Mouse (Mus musculus) myocyte (in vitro differentiated cells): ENCODE results near the gene Tlr5. TPM values are rescaled to one million over a fixed set of nuclear protein-coding genes. Genes with fewer than 3 reads are reported as not detected.

Experiments used
- H3K27me3 ChIP-seq: one replicate; pipeline ENCODE4 v1.6.1; 2011; ENCODE audit not compliant: control insufficient read depth, insufficient read depth, insufficient read length
- H3K36me3 ChIP-seq: one replicate; pipeline ENCODE4 v1.6.1; 2011; ENCODE audit not compliant: control insufficient read depth, insufficient read depth
- H3K4me2 ChIP-seq: one replicate; pipeline ENCODE4 v1.6.1; 2011; ENCODE audit warnings: low read depth, control low read depth
- H3K4me3 ChIP-seq: one replicate; pipeline ENCODE4 v1.5.1; 2011; ENCODE audit warnings: mild to moderate bottlenecking, control low read depth, moderate library complexity
- H3K79me2 ChIP-seq: one replicate; pipeline ENCODE4 v1.6.1; 2011; ENCODE audit not compliant: control insufficient read depth, insufficient read depth
- H3ac ChIP-seq: one replicate; pipeline ENCODE4 v1.6.1; 2011; ENCODE audit not compliant: control insufficient read depth, insufficient read length
- CEBPB ChIP-seq: IDR thresholded peaks from 2 replicates; pipeline ENCODE4 v1.6.1; 2011; ENCODE audit warnings: mild to moderate bottlenecking, moderate library complexity; ENCODE audit not compliant: poor library complexity, insufficient read depth, severe bottlenecking
- E2F4 ChIP-seq: IDR thresholded peaks from one replicate; pipeline ENCODE4 v1.6.1; 2011; ENCODE audit warnings: mild to moderate bottlenecking, control low read depth, moderate library complexity; ENCODE audit not compliant: insufficient read depth
- MAX ChIP-seq: IDR thresholded peaks from one replicate; pipeline ENCODE4 v1.6.1; 2011; ENCODE audit warnings: low read depth, mild to moderate bottlenecking, control low read depth
- MYOD1 ChIP-seq, 3 experiments: IDR thresholded peaks; one replicate each; pipeline ENCODE4 v1.6.1; 2011; ENCODE audit warnings: control low read depth in 2 of 3, low read depth in 2 of 3, mild to moderate bottlenecking in 2 of 3, moderate library complexity in 1 of 3; ENCODE audit not compliant: insufficient read length in 2 of 3, control insufficient read depth in 1 of 3
- MYOG ChIP-seq, 3 experiments: IDR thresholded peaks; one replicate each; pipeline ENCODE4 v1.6.1; 2011; ENCODE audit warnings: control low read depth in 2 of 3, low read depth in 2 of 3, mild to moderate bottlenecking in 2 of 3; ENCODE audit not compliant: insufficient read length in 2 of 3, control insufficient read depth in 1 of 3, insufficient read depth in 1 of 3
- POLR2A ChIP-seq: IDR thresholded peaks from one replicate; pipeline ENCODE4 v1.6.1; 2011; ENCODE audit warnings: low read depth, mild to moderate bottlenecking, control low read depth, moderate library complexity; ENCODE audit not compliant: insufficient read length
- POLR2AphosphoS2 ChIP-seq: IDR thresholded peaks from one replicate; pipeline ENCODE4 v1.6.1; 2011; ENCODE audit warnings: low read depth, control low read depth; ENCODE audit not compliant: insufficient read length
- REST ChIP-seq: IDR thresholded peaks from one replicate; pipeline ENCODE4 v1.6.1; 2011; ENCODE audit warnings: mild to moderate bottlenecking, control low read depth, moderate library complexity; ENCODE audit not compliant: insufficient read depth, insufficient read length
- SRF ChIP-seq: IDR thresholded peaks from one replicate; pipeline ENCODE4 v1.6.1; 2011; ENCODE audit warnings: low read depth; ENCODE audit not compliant: control insufficient read depth, insufficient read length
- TCF12 ChIP-seq: IDR thresholded peaks from one replicate; pipeline ENCODE4 v1.6.1; 2011; ENCODE audit warnings: mild to moderate bottlenecking, control low read depth; ENCODE audit not compliant: poor library complexity, insufficient read depth, severe bottlenecking
- TCF3 ChIP-seq: IDR thresholded peaks from one replicate; pipeline ENCODE4 v1.6.1; 2011; ENCODE audit warnings: low read depth, control low read depth; ENCODE audit not compliant: insufficient read length
- USF1 ChIP-seq: IDR thresholded peaks from one replicate; pipeline ENCODE4 v1.6.1; 2011; ENCODE audit warnings: low read depth, mild to moderate bottlenecking, control low read depth, moderate library complexity
- polyA plus RNA-seq: library from polyadenylated mRNA; unstranded; fragments of >200 nt; fragmentation: generic; extraction: Trizol; gene quantifications from one replicate; pipeline ENCODE4 v1.2.1, GENCODE M21; 2012; ENCODE audit warnings: missing spikeins

Gene Tlr5
- polyA plus RNA-seq, 1 experiment, result not detected

DNA sequence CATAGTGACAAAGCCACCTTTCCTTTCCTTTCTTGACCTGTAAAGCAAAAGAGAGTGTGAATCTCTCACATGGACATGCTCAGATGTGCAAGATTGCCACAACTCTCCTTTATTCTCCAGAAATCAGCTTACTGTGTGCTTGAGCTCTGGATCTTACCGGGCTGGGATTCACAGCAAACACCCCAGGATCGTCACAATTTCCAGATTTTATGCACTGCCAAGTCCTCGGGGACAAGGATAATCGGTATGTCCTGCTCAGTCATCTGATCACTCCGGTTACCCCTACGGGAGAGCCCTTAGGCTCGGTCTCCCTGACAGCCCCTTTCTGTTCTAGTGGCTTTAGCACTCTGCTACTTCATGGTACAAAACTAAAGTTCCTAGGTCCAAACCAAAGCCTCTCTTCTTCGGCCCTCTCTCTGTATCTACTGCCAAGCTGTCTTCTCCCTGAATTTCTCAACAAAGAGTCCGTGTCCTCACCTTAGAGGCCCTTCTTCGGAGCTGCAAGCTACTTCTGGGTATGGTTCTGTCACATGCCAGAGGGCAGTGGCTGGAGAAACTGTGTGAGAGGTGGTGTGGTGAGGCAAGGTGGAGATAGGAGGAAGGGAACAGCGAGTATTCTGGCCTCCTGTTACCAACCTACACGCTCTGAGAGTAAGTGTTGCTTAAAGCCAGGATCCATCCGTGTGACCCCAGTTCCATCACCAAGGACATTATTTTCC is 3.4 kb downstream of the Tlr5 start:
- Histone ChIP-seq H3K79me2 (no peaks in the 10 kb centered on the region), H3K36me3 (no peaks in the 10 kb centered on the region), H3K4me2 (no peak overlapping the region), H3K4me3 (no peak overlapping the region), H3K27me3 (no peaks in the 10 kb centered on the region), H3ac (no peak overlapping the region)
- TF ChIP-seq MYOD1 (IDR thresholded peaks at IDR 0.05; ENCODE audit: control insufficient read depth in 1 of 3, insufficient read length in 2 of 3, low read depth in 2 of 3), result no peak
- TF ChIP-seq REST, result no peak
- no peak for TF ChIP-seq POLR2A
- TF ChIP-seq CEBPB, result no peak
- no peak for TF ChIP-seq E2F4
- TF ChIP-seq SRF, result no peak
- TF ChIP-seq TCF12, result no peak
- TF ChIP-seq TCF3, result no peak
- TF ChIP-seq MYOG (IDR thresholded peaks at IDR 0.05; ENCODE audit: control insufficient read depth in 1 of 3, insufficient read depth in 1 of 3, insufficient read length in 2 of 3, low read depth in 2 of 3), result no peak
- TF ChIP-seq POLR2AphosphoS2, result no peak
- TF ChIP-seq USF1, result no peak
- no peak for TF ChIP-seq MAX

DNA sequence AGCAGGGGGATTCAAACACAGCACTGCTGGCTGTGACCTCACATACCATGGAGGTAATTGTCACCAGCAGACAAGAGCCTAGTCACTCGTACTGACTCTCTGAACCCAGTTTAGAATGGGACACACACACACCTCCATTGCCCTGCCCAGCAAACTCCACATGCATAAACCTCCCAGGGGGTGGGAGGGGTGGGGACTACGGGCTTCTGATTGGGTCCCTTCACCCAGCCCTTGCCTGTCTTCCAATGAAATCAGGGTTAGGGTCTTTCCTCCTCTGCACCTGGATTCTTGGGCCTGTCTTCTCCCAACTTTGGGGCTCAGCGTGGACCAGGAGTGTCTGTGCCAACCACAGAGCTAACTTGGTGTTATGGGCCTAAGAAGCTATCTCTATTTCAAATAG is 4.2 kb downstream of the Tlr5 start:
- H3K36me3 ChIP-seq, result no peaks in the 10 kb centered on the region
- H3K4me3 ChIP-seq, result no peak overlapping the region
- no peaks in the 10 kb centered on the region for H3K79me2 ChIP-seq
- no peak overlapping the region for H3ac ChIP-seq
- TF ChIP-seq TCF3 (no peak), REST (no peak), CEBPB (no peak), MYOD1 (IDR thresholded peaks at IDR 0.05; ENCODE audit: control insufficient read depth in 1 of 3, insufficient read length in 2 of 3, low read depth in 2 of 3) (no peak)
- H3K27me3 ChIP-seq, result no peaks in the 10 kb centered on the region
- no peak overlapping the region for H3K4me2 ChIP-seq

- Histone ChIP-seq H3ac (no peak overlapping the region), H3K36me3 (no peaks in the 10 kb centered on the region), H3K27me3 (no peaks in the 10 kb centered on the region), H3K4me3 (no peak overlapping the region), H3K4me2 (no peak overlapping the region), H3K79me2 (no peaks in the 10 kb centered on the region)
- TF ChIP-seq REST, result no peak
- TF ChIP-seq TCF3, result no peak
- TF ChIP-seq POLR2AphosphoS2, result no peak
- TF ChIP-seq POLR2A, result no peak
- TF ChIP-seq E2F4, result no peak
- TF ChIP-seq CEBPB, result no peak
- TF ChIP-seq USF1, result no peak
- TF ChIP-seq MYOG (IDR thresholded peaks at IDR 0.05; ENCODE audit: control insufficient read depth in 1 of 3, insufficient read depth in 1 of 3, insufficient read length in 2 of 3, low read depth in 2 of 3), result no peak
- no peak for TF ChIP-seq MAX
- TF ChIP-seq SRF, result no peak
- TF ChIP-seq TCF12, result no peak
- no peak for TF ChIP-seq MYOD1 (IDR thresholded peaks at IDR 0.05; ENCODE audit: control insufficient read depth in 1 of 3, insufficient read length in 2 of 3, low read depth in 2 of 3)
Observed at GRCm38 (mm10) chr1:182959251-182959691, 4.7 kb downstream of the Tlr5 start.

GRCm38 (mm10) chr1:182959811-182960455 is 5.3 kb downstream of the Tlr5 start:
- no peaks in the 10 kb centered on the region for H3K36me3 ChIP-seq
- no peaks in the 10 kb centered on the region for H3K27me3 ChIP-seq
- no peaks in the 10 kb centered on the region for H3K79me2 ChIP-seq
- no peak overlapping the region for H3K4me3 ChIP-seq
- TF ChIP-seq MAX (no peak), POLR2AphosphoS2 (no peak), TCF12 (no peak), CEBPB (no peak), MYOG (IDR thresholded peaks at IDR 0.05; ENCODE audit: control insufficient read depth in 1 of 3, insufficient read depth in 1 of 3, insufficient read length in 2 of 3, low read depth in 2 of 3) (no peak), POLR2A (no peak), E2F4 (no peak)
- H3ac ChIP-seq, result no peak overlapping the region
- H3K4me2 ChIP-seq, result peak overlapping the region; percentile 53

DNA sequence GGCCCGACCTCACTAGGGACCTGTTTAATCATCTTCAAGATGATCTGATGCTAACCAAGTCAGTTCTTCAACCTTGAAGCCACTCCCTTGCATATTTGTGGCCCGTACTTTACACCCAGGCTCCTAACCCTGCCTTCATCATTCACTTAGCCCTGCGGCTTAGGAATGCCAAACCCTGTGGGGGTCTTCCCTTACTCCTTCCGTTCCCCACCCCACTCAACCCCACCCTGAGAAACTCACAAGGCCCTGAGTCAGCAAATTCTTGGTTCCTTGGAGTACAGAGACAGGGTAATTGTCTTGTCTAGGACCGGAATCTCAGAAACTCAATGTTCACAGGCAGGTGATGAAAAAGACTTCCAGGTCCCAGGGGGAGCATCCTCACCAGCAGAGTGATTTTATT is 6.5 kb downstream of the Tlr5 start:
- no peak overlapping the region for H3ac ChIP-seq
- no peaks in the 10 kb centered on the region for H3K36me3 ChIP-seq
- no peak overlapping the region for H3K4me3 ChIP-seq
- no peak for TF ChIP-seq TCF12
- TF ChIP-seq SRF, result no peak
- no peak for TF ChIP-seq POLR2AphosphoS2
- TF ChIP-seq MYOD1 (IDR thresholded peaks at IDR 0.05; ENCODE audit: control insufficient read depth in 1 of 3, insufficient read length in 2 of 3, low read depth in 2 of 3), result no peak
- no peak for TF ChIP-seq MAX
- no peak for TF ChIP-seq E2F4
- no peak for TF ChIP-seq USF1
- TF ChIP-seq CEBPB, result no peak
- no peak for TF ChIP-seq POLR2A
- TF ChIP-seq REST, result no peak
- no peak for TF ChIP-seq MYOG (IDR thresholded peaks at IDR 0.05; ENCODE audit: control insufficient read depth in 1 of 3, insufficient read depth in 1 of 3, insufficient read length in 2 of 3, low read depth in 2 of 3)
- no peak for TF ChIP-seq TCF3
- no peaks in the 10 kb centered on the region for H3K27me3 ChIP-seq
- H3K4me2 ChIP-seq, result no peak overlapping the region
- no peaks in the 10 kb centered on the region for H3K79me2 ChIP-seq
